ENCODE assay signal across 26 mouse cellular contexts in genomic region chr1:53816353-53816752, GRCm38 (mm10). TPM values are rescaled to one million over a fixed set of nuclear protein-coding genes. Genes with fewer than 3 reads are reported as not detected.
A peak's percentile ranks its signal among the peaks of the same experiment; 100 is the strongest.
DNase-seq lines count a peak whose midpoint lies in the region; ATAC-seq lines count a peak whose summit lies in the region.
"Had no signal": no experiment of that assay in that cellular context is flagged by ENCODE, and none has a peak within 500 bp of the region (broad histone marks: within the 10 kb centered on the region; RNA-seq: fewer than 3 reads in every experiment).

No protein-coding gene starts in this region.

- no peak overlapping the region for H3K4me2 ChIP-seq in kidney, embryonic 16.5 days (replicated peaks; ENCODE audit: low read depth, low read length)
- H3K4me2 ChIP-seq: heart, embryonic 11.5 days; hindbrain, embryonic 15.5 days; limb, embryonic 13.5 days; liver, embryonic 13.5 days; lung, embryonic 14.5 days; midbrain, embryonic 12.5 days had no signal

- no peak for DNase-seq in kidney, adult 8-10 months
- DNase-seq in B cell, adult 2 months: peak; percentile 26 to 34
- DNase-seq in layer of hippocampus, postnatal 25 days (ENCODE audit: extremely low spot score in 1 of 2, low spot score in 1 of 2): no peak
- DNase-seq: adrenal gland, adult 2 months; cerebellum, adult 18-20 months; cerebellum, postnatal 25 days; forebrain, postnatal 0 days; gastrocnemius, postnatal 14 days; kidney, adult 18-20 months; kidney, postnatal 36 days; liver, embryonic 13.5 days; lung, embryonic 14.5 days; spleen, adult 18-20 months; thymus, postnatal 14 days had no signal

- H3K4me3 ChIP-seq in kidney, embryonic 16.5 days (ENCODE audit: low read length): no peak overlapping the region
- H3K4me3 ChIP-seq: forebrain, embryonic 10.5 days; hindbrain, embryonic 15.5 days; limb, embryonic 13.5 days; liver, embryonic 13.5 days; midbrain, embryonic 12.5 days had no signal

- no peaks in the 10 kb centered on the region for H3K9me3 ChIP-seq in kidney, embryonic 16.5 days (ENCODE audit: low read length)
- H3K9me3 ChIP-seq: forebrain, embryonic 10.5 days; G1E; hindbrain, embryonic 15.5 days; limb, embryonic 13.5 days; liver, embryonic 13.5 days; midbrain, embryonic 12.5 days had no signal

- WGBS in kidney, embryonic 16.5 days: 48% methylated on average over 2 of the region's 2 CpGs

- no peak overlapping the region for H3K27ac ChIP-seq in kidney, embryonic 16.5 days (ENCODE audit: low read length)
- H3K27ac ChIP-seq: forebrain, embryonic 10.5 days; hindbrain, embryonic 15.5 days; limb, embryonic 13.5 days; liver, embryonic 13.5 days; midbrain, embryonic 12.5 days had no signal

- peaks cover 2% of the 10 kb centered on the region; the same call in 1 of the 2 replicates for H3K4me1 ChIP-seq in kidney, embryonic 16.5 days (ENCODE audit: insufficient read depth, low read length)
- H3K4me1 ChIP-seq: forebrain, embryonic 10.5 days; hindbrain, embryonic 15.5 days; limb, embryonic 13.5 days; liver, embryonic 13.5 days; midbrain, embryonic 12.5 days had no signal

- ATAC-seq in kidney, embryonic 16.5 days (ENCODE audit: low FRiP score, low TSS enrichment): peak; percentile 42; the same call in 1 of the 2 replicates
- ATAC-seq in granulocyte monocyte progenitor cell, adult 5-6 weeks (replicated peaks; ENCODE audit: poor library complexity, severe bottlenecking): peak; percentile 79
- peak; percentile 56; the same call in 1 of the 2 replicates for ATAC-seq in neutrophil, adult 5-6 weeks (ENCODE audit: extremely low read depth, insufficient number of reproducible peaks, low FRiP score, poor library complexity, severe bottlenecking)
- no peak for ATAC-seq in erythroid progenitor cell, adult 5-6 weeks (replicated peaks; ENCODE audit: low FRiP score, poor library complexity, severe bottlenecking)
- ATAC-seq: forebrain, postnatal 0 days; Patski had no signal

- H3K27me3 ChIP-seq in kidney, embryonic 16.5 days (ENCODE audit: insufficient read depth, low read length): no peaks in the 10 kb centered on the region
- H3K27me3 ChIP-seq: CH12.LX; hindbrain, embryonic 15.5 days; limb, embryonic 13.5 days; liver, embryonic 13.5 days; midbrain, embryonic 12.5 days; Patski had no signal

- no peak overlapping the region for H3K9ac ChIP-seq in kidney, embryonic 16.5 days (replicated peaks; ENCODE audit: low read length)
- H3K9ac ChIP-seq: forebrain, postnatal 0 days; hindbrain, embryonic 15.5 days; limb, embryonic 13.5 days; liver, embryonic 13.5 days; lung, embryonic 14.5 days; midbrain, embryonic 12.5 days had no signal

- no peaks in the 10 kb centered on the region for H3K36me3 ChIP-seq in kidney, embryonic 16.5 days (ENCODE audit: insufficient read depth, low read length)
- H3K36me3 ChIP-seq: forebrain, embryonic 10.5 days; G1E; hindbrain, embryonic 15.5 days; limb, embryonic 13.5 days; liver, embryonic 13.5 days; midbrain, embryonic 12.5 days had no signal

RNA-seq across cellular contexts. Expression of gene Stk17b, which starts 31.3 kb away (rescaled TPM):
- 15.8 and 20.8 TPM in 2 replicates for polyA plus RNA-seq in kidney, embryonic 16.5 days (2015; fragmentation: Nextera tagmentation; extraction: Ambion mirVana)
- 10.8 and 16.2 TPM in 2 replicates for total RNA-seq in granulocyte monocyte progenitor cell, adult 5-6 weeks (2014; fragmentation: Nextera tagmentation)
- total RNA-seq in granulocyte monocyte progenitor cell, adult 5-6 weeks (2017): 51.3 and 58.9 TPM in 2 replicates
- 1,289 and 1,302 TPM in 2 replicates for total RNA-seq in neutrophil, adult 5-6 weeks (2017)
- total RNA-seq in layer of hippocampus, postnatal 25 days (2021): 1 to 10 TPM; 4.9 to 5.0 TPM
- 62.7 and 91.0 TPM in 2 replicates for total RNA-seq in erythroid progenitor cell, adult 5-6 weeks (2015; ENCODE audit: low replicate concordance)
- 52.5 and 61.0 TPM in 2 replicates for total RNA-seq in erythroid progenitor cell, adult 5-6 weeks (2017; ENCODE audit: low replicate concordance)

Comparison
In these comparisons a context has a peak if more than half of its experiments do, and no peak if none do; other contexts are left out.
1. DNase-seq: peak in B cell, adult 2 months (2 of 2); none in kidney, adult 8-10 months (0 of 2) and layer of hippocampus, postnatal 25 days (0 of 2).
2. RNA of gene Stk17b, which starts 31.3 kb away (total RNA-seq): 1,289 to 1,302 TPM in neutrophil, adult 5-6 weeks; 52.5 to 91.0 TPM in erythroid progenitor cell, adult 5-6 weeks, 10.8 to 58.9 TPM in granulocyte monocyte progenitor cell, adult 5-6 weeks and 4.9 to 5.0 TPM in layer of hippocampus, postnatal 25 days; every median in the first group is over 10 times any median in the second.